Mouse (Mus musculus): ENCODE measurements around the gene Lsr.

DNA sequence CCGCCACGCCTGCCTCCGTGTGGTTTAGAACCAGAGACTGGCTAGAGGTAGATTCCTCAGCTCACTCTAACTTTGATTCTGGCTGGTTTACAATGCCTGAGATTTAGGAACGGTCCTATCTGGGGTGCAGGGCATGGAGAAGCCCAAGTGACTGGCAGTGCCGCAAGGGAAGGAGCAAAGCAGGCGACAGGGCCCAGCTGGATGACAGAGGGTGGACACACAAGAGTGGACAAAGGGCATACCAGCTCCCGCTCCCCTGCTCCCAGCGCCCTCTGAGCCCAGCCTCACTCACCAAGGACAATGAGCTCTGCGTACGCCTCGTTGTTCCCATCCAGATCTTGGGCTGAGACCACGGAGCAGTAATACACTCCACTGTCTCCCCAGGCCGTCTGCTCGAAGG lies 7.6 kb downstream of the Lsr start:
- TF ChIP-seq POLR2A (IDR thresholded peaks at IDR 0.05; ENCODE audit: low read depth, low read length) (no peak), CTCF (IDR thresholded peaks at IDR 0.05; ENCODE audit: borderline replicate concordance, insufficient read depth, low read length) (no peak)
